Mouse (Mus musculus): ENCODE results near the gene Zfp2. TPM values are rescaled to one million over a fixed set of nuclear protein-coding genes. Genes with fewer than 3 reads are reported as not detected.

The Zfp2 gene
- polyA plus RNA-seq, 1 experiment from 2014 or later = 11.4 TPM

GRCm38 (mm10) chr11:50931451-50931866 is 15.5 kb upstream of the Zfp2 start, which contains the start of gene Zfp354b:
Gene Zfp354b, minus strand, starts transcription at chr11:50931633.
- WGBS = under 1% methylated on average over 18 of the region's 18 CpGs

GRCm38 (mm10) chr11:50931021-50931420 is 15.1 kb upstream of the Zfp2 start:
- under 1% methylated on average over 16 of the region's 16 CpGs for WGBS
- Histone ChIP-seq H3K4me3 (ENCODE audit: low read length) (peak overlapping the region; percentile 56), H3K36me3 (ENCODE audit: control insufficient read depth, insufficient read depth, low read length) (no peaks in the 10 kb centered on the region), H3K9me3 (ENCODE audit: control insufficient read depth, low read length) (no peaks in the 10 kb centered on the region), H3K4me2 (ENCODE audit: low read depth, low read length) (peak overlapping the region; percentile 97), H3K27me3 (ENCODE audit: control insufficient read depth, insufficient read depth, low read depth, low read length) (no peaks in the 10 kb centered on the region), H3K4me1 (replicated peaks; ENCODE audit: control insufficient read depth, insufficient read depth, low read length) (no peaks in the 10 kb centered on the region; the same call in 1 of the 2 replicates), H3K9ac (ENCODE audit: low read length) (peak overlapping the region; percentile 65), H3K27ac (ENCODE audit: low read length) (no peak overlapping the region)
- peak; percentile 47 for ATAC-seq (ENCODE audit: low read depth)

More at GRCm38 (mm10) chr11:50931451-50931866, 15.5 kb upstream of the Zfp2 start, which contains the start of gene Zfp354b:
- no peaks in the 10 kb centered on the region for H3K27me3 ChIP-seq (ENCODE audit: control insufficient read depth, insufficient read depth, low read depth, low read length)
- H3K9me3 ChIP-seq (ENCODE audit: control insufficient read depth, low read length) = no peaks in the 10 kb centered on the region
- H3K9ac ChIP-seq (ENCODE audit: low read length) = peak within 1 kb of the TSS; percentile 65
- no peak within 1 kb of the TSS for H3K27ac ChIP-seq (ENCODE audit: low read length)
- peak; percentile 96 for ATAC-seq (ENCODE audit: low read depth)
- no peaks in the 10 kb centered on the region; the same call in 1 of the 2 replicates for H3K4me1 ChIP-seq (replicated peaks; ENCODE audit: control insufficient read depth, insufficient read depth, low read length)
- H3K36me3 ChIP-seq (ENCODE audit: control insufficient read depth, insufficient read depth, low read length) = no peaks in the 10 kb centered on the region
- H3K4me3 ChIP-seq (ENCODE audit: low read length) = peak within 1 kb of the TSS; percentile 56
- peak within 1 kb of the TSS; percentile 97 for H3K4me2 ChIP-seq (ENCODE audit: low read depth, low read length)

- Histone ChIP-seq H3K4me3 (ENCODE audit: low read length) (peak overlapping the region; percentile 56), H3K27me3 (ENCODE audit: control insufficient read depth, insufficient read depth, low read depth, low read length) (no peaks in the 10 kb centered on the region), H3K27ac (ENCODE audit: low read length) (no peak overlapping the region), H3K9me3 (ENCODE audit: control insufficient read depth, low read length) (no peaks in the 10 kb centered on the region), H3K4me2 (ENCODE audit: low read depth, low read length) (peak overlapping the region; percentile 97), H3K9ac (ENCODE audit: low read length) (peak overlapping the region; percentile 65), H3K36me3 (ENCODE audit: control insufficient read depth, insufficient read depth, low read length) (no peaks in the 10 kb centered on the region), H3K4me1 (replicated peaks; ENCODE audit: control insufficient read depth, insufficient read depth, low read length) (no peaks in the 10 kb centered on the region; the same call in 1 of the 2 replicates)
- no peak for ATAC-seq (ENCODE audit: low read depth)
- WGBS = 12% methylated on average over 14 of the region's 14 CpGs
These were observed 14.6 kb upstream of the Zfp2 start for GRCm38 (mm10) chr11:50930469-50931014.

- no peak overlapping the region for H3K27ac ChIP-seq (ENCODE audit: low read length)
- ATAC-seq (ENCODE audit: low read depth) = no peak
- H3K4me3 ChIP-seq (ENCODE audit: low read length) = no peak overlapping the region
- H3K27me3 ChIP-seq (ENCODE audit: control insufficient read depth, insufficient read depth, low read depth, low read length) = no peaks in the 10 kb centered on the region
- peaks cover 20% of the 10 kb centered on the region for H3K36me3 ChIP-seq (ENCODE audit: control insufficient read depth, insufficient read depth, low read length)
- WGBS = 88% methylated on average over 3 of the region's 3 CpGs
- no peak overlapping the region for H3K4me2 ChIP-seq (ENCODE audit: low read depth, low read length)
- no peaks in the 10 kb centered on the region for H3K4me1 ChIP-seq (replicated peaks; ENCODE audit: control insufficient read depth, insufficient read depth, low read length)
- 0 out of 2 replicates have a peak, but pooled peaks cover 2% of the 10 kb centered on the region for H3K9me3 ChIP-seq (ENCODE audit: control insufficient read depth, low read length)
- H3K9ac ChIP-seq (ENCODE audit: low read length) = no peak overlapping the region
These were observed 1.5 kb downstream of the Zfp2 start for GRCm38 (mm10) chr11:50914461-50914860.

GRCm38 (mm10) chr11:50913301-50913700 is 2.7 kb downstream of the Zfp2 start:
- ATAC-seq (ENCODE audit: low read depth) = no peak
- Histone ChIP-seq H3K9ac (ENCODE audit: low read length) (no peak overlapping the region), H3K4me3 (ENCODE audit: low read length) (no peak overlapping the region), H3K4me2 (ENCODE audit: low read depth, low read length) (no peak overlapping the region), H3K27ac (ENCODE audit: low read length) (no peak overlapping the region), H3K9me3 (ENCODE audit: control insufficient read depth, low read length) (0 out of 2 replicates have a peak, but pooled peaks cover 2% of the 10 kb centered on the region), H3K27me3 (ENCODE audit: control insufficient read depth, insufficient read depth, low read depth, low read length) (no peaks in the 10 kb centered on the region), H3K4me1 (replicated peaks; ENCODE audit: control insufficient read depth, insufficient read depth, low read length) (no peaks in the 10 kb centered on the region), H3K36me3 (ENCODE audit: control insufficient read depth, insufficient read depth, low read length) (peaks cover 31% of the 10 kb centered on the region)
- 85% methylated on average over 1 of the region's 1 CpGs for WGBS

GRCm38 (mm10) chr11:50908136-50908535 is 7.8 kb downstream of the Zfp2 start:
- no peak for ATAC-seq (ENCODE audit: low read depth)
- H3K27ac ChIP-seq (ENCODE audit: low read length) = no peak overlapping the region
- H3K27me3 ChIP-seq (ENCODE audit: control insufficient read depth, insufficient read depth, low read depth, low read length) = no peaks in the 10 kb centered on the region
- H3K9ac ChIP-seq (ENCODE audit: low read length) = no peak overlapping the region
- H3K4me2 ChIP-seq (ENCODE audit: low read depth, low read length) = no peak overlapping the region
- H3K4me3 ChIP-seq (ENCODE audit: low read length) = no peak overlapping the region
- H3K36me3 ChIP-seq (ENCODE audit: control insufficient read depth, insufficient read depth, low read length) = peaks cover 68% of the 10 kb centered on the region
- peaks cover 18% of the 10 kb centered on the region for H3K9me3 ChIP-seq (ENCODE audit: control insufficient read depth, low read length)
- H3K4me1 ChIP-seq (replicated peaks; ENCODE audit: control insufficient read depth, insufficient read depth, low read length) = no peaks in the 10 kb centered on the region
- 91% methylated on average over 5 of the region's 5 CpGs for WGBS

- H3K9me3 ChIP-seq (ENCODE audit: control insufficient read depth, low read length) = peaks cover 42% of the 10 kb centered on the region
- no peak for ATAC-seq (ENCODE audit: low read depth)
These were observed 18.6 kb downstream of the Zfp2 start for GRCm38 (mm10) chr11:50897359-50897758.

GRCm38 (mm10) chr11:50892441-50892840 is 23.5 kb downstream of the Zfp2 start:
- WGBS = 47% methylated on average over 2 of the region's 2 CpGs
- H3K4me3 ChIP-seq (ENCODE audit: low read length) = no peak overlapping the region
- no peaks in the 10 kb centered on the region for H3K36me3 ChIP-seq (ENCODE audit: control insufficient read depth, insufficient read depth, low read length)
- H3K4me1 ChIP-seq (replicated peaks; ENCODE audit: control insufficient read depth, insufficient read depth, low read length) = no peaks in the 10 kb centered on the region
- peaks cover 11% of the 10 kb centered on the region; the same call in 1 of the 2 replicates for H3K9me3 ChIP-seq (ENCODE audit: control insufficient read depth, low read length)
- no peak for ATAC-seq (ENCODE audit: low read depth)
- no peak overlapping the region for H3K4me2 ChIP-seq (ENCODE audit: low read depth, low read length)
- no peak overlapping the region for H3K9ac ChIP-seq (ENCODE audit: low read length)
- no peaks in the 10 kb centered on the region for H3K27me3 ChIP-seq (ENCODE audit: control insufficient read depth, insufficient read depth, low read depth, low read length)
- H3K27ac ChIP-seq (ENCODE audit: low read length) = no peak overlapping the region

More at GRCm38 (mm10) chr11:50897359-50897758, 18.6 kb downstream of the Zfp2 start:
- Histone ChIP-seq H3K4me1 (replicated peaks; ENCODE audit: control insufficient read depth, insufficient read depth, low read length) (no peaks in the 10 kb centered on the region), H3K36me3 (ENCODE audit: control insufficient read depth, insufficient read depth, low read length) (peaks cover 33% of the 10 kb centered on the region), H3K27ac (ENCODE audit: low read length) (no peak overlapping the region), H3K27me3 (ENCODE audit: control insufficient read depth, insufficient read depth, low read depth, low read length) (no peaks in the 10 kb centered on the region), H3K4me2 (ENCODE audit: low read depth, low read length) (no peak overlapping the region), H3K4me3 (ENCODE audit: low read length) (no peak overlapping the region), H3K9ac (ENCODE audit: low read length) (no peak overlapping the region)
- WGBS = 67% methylated on average over 1 of the region's 1 CpGs

- Histone ChIP-seq H3K27ac (ENCODE audit: low read length) (peak within 1 kb of the TSS; percentile 34; the same call in 1 of the 2 replicates), H3K9ac (ENCODE audit: low read length) (peak within 1 kb of the TSS; percentile 64), H3K36me3 (ENCODE audit: control insufficient read depth, insufficient read depth, low read length) (no peaks in the 10 kb centered on the region), H3K9me3 (ENCODE audit: control insufficient read depth, low read length) (peaks cover 3% of the 10 kb centered on the region; the same call in 1 of the 2 replicates), H3K27me3 (ENCODE audit: control insufficient read depth, insufficient read depth, low read depth, low read length) (no peaks in the 10 kb centered on the region), H3K4me3 (ENCODE audit: low read length) (peak within 1 kb of the TSS; percentile 52), H3K4me2 (ENCODE audit: low read depth, low read length) (peak within 1 kb of the TSS; percentile 75), H3K4me1 (replicated peaks; ENCODE audit: control insufficient read depth, insufficient read depth, low read length) (peaks cover 6% of the 10 kb centered on the region; the same call in 1 of the 2 replicates)
- 4% methylated on average over 26 of the region's 26 CpGs for WGBS
- ATAC-seq (ENCODE audit: low read depth) = peak; percentile 98
These were observed 28.4 kb downstream of the Zfp2 start, which contains the start of gene Zfp454 for GRCm38 (mm10) chr11:50887390-50888128. Gene Zfp454, minus strand, starts transcription at chr11:50887651.
